Mouse (Mus musculus) MEL (cell line): ENCODE data around the gene Ift81. TPM values are rescaled to one million over a fixed set of nuclear protein-coding genes. Genes with fewer than 3 reads are reported as not detected.

Experiments
- DNase-seq: peaks from one replicate; pipeline ENCODE4 v3.0.0; 2011; ENCODE audit warnings: low read depth, low spot score
- H3K27ac ChIP-seq: 2 replicates; pipeline ENCODE4 v1.5.1; 2012; ENCODE audit warnings: low read depth, mild to moderate bottlenecking, control low read depth, low read length, moderate library complexity; ENCODE audit not compliant: control insufficient read depth
- H3K27me3 ChIP-seq, 2 experiments: fragments of 150-350 bp in 1 of 2; sonication (generic) in 1 of 2; 2 replicates each; pipeline ENCODE4 v1.6.1; 2012; ENCODE audit warnings: low read length in 2 of 2, mild to moderate bottlenecking in 2 of 2, improper control_type of control experiment in 1 of 2, moderate library complexity in 1 of 2; ENCODE audit not compliant: insufficient read depth in 2 of 2, control insufficient read depth in 1 of 2
- H3K36me3 ChIP-seq, 2 experiments: 2 replicates each; pipeline ENCODE4 v1.6.1; 2012 to 2014; ENCODE audit warnings: low read length in 2 of 2, improper control_type of control experiment in 1 of 2, inconsistent platforms in 1 of 2, mild to moderate bottlenecking in 1 of 2; ENCODE audit not compliant: insufficient read depth in 2 of 2, control insufficient read depth in 1 of 2
- H3K4me1 ChIP-seq, 2 experiments: fragments of 150-350 bp in 1 of 2; sonication (generic) in 1 of 2; 2 replicates each; pipeline ENCODE4 v1.6.1; 2012; ENCODE audit warnings: low read length in 2 of 2, improper control_type of control experiment in 1 of 2, mild to moderate bottlenecking in 1 of 2; ENCODE audit not compliant: insufficient read depth in 2 of 2, control insufficient read depth in 1 of 2
- H3K4me3 ChIP-seq, 2 experiments: fragments of 150-350 bp in 1 of 2; sonication (generic) in 1 of 2; 2 replicates each; pipeline ENCODE4 v1.5.1; 2012; ENCODE audit warnings: low read depth in 2 of 2, low read length in 2 of 2, mild to moderate bottlenecking in 2 of 2, moderate library complexity in 2 of 2, control low read depth in 1 of 2, improper control_type of control experiment in 1 of 2; ENCODE audit not compliant: control insufficient read depth in 1 of 2, insufficient read depth in 1 of 2
- H3K79me2 ChIP-seq: 2 replicates; pipeline ENCODE4 v1.6.1; 2012; ENCODE audit warnings: mild to moderate bottlenecking, low read length, moderate library complexity; ENCODE audit not compliant: control insufficient read depth, poor library complexity, insufficient read depth
- H3K9ac ChIP-seq: 2 replicates; pipeline ENCODE4 v1.6.1; 2012; ENCODE audit warnings: low read depth, mild to moderate bottlenecking, control low read depth, low read length, moderate library complexity; ENCODE audit not compliant: control insufficient read depth, poor library complexity, severe bottlenecking
- H3K9me3 ChIP-seq: fragments of 150-350 bp; sonication (generic); replicated peaks from 2 replicates; pipeline ENCODE4 v1.6.1; 2012; ENCODE audit warnings: mild to moderate bottlenecking, low read length, improper control_type of control experiment, moderate library complexity; ENCODE audit not compliant: insufficient read depth
- CTCF ChIP-seq, 3 experiments: IDR thresholded peaks in 2 of 3; conservative IDR thresholded peaks in 1 of 3; 2 replicates each; pipeline ENCODE4 v1.5.1; 2011 to 2012; ENCODE audit warnings: low read length in 3 of 3, low read depth in 2 of 3, mild to moderate bottlenecking in 2 of 3, improper control_type of control experiment in 1 of 3, inconsistent platforms in 1 of 3, mixed read lengths in 1 of 3, moderate library complexity in 1 of 3; ENCODE audit not compliant: control insufficient read depth in 1 of 3, insufficient read depth in 1 of 3, poor library complexity in 1 of 3, severe bottlenecking in 1 of 3
- ELF1 ChIP-seq: IDR thresholded peaks from 2 replicates; pipeline ENCODE4 v1.6.1; 2014; ENCODE audit warnings: low read depth, mild to moderate bottlenecking, inconsistent platforms, low read length, improper control_type of control experiment, moderate library complexity
- GABPA ChIP-seq: IDR thresholded peaks from 2 replicates; pipeline ENCODE4 v1.6.1; 2012; ENCODE audit warnings: low read depth, mild to moderate bottlenecking, inconsistent platforms, low read length, improper control_type of control experiment, moderate library complexity
- GATA1 ChIP-seq: IDR thresholded peaks from 2 replicates; pipeline ENCODE4 v1.6.1; 2011; ENCODE audit warnings: low read depth, low read length, improper control_type of control experiment
- KAT2A ChIP-seq: conservative IDR thresholded peaks from 2 replicates; pipeline ENCODE4 v1.6.1; 2012; ENCODE audit warnings: low read depth, low read length, improper control_type of control experiment, inconsistent platforms
- MAX ChIP-seq: IDR thresholded peaks from 2 replicates; pipeline ENCODE4 v1.6.1; 2011; ENCODE audit warnings: low read length, improper control_type of control experiment
- MAZ ChIP-seq: IDR thresholded peaks from 2 replicates; pipeline ENCODE4 v1.6.1; 2012; ENCODE audit warnings: low read depth, mild to moderate bottlenecking, inconsistent platforms, low read length, improper control_type of control experiment
- MYB ChIP-seq: IDR thresholded peaks from 2 replicates; pipeline ENCODE4 v1.6.1; 2011; ENCODE audit warnings: mild to moderate bottlenecking, low read depth, low read length, improper control_type of control experiment
- NELFE ChIP-seq: IDR thresholded peaks from 2 replicates; pipeline ENCODE4 v1.6.1; 2011; ENCODE audit warnings: low read depth, low read length, improper control_type of control experiment
- POLR2A ChIP-seq, 2 experiments: IDR thresholded peaks; 2 replicates each; pipeline ENCODE4 v1.6.1; 2011 to 2012; ENCODE audit warnings: low read length in 2 of 2, mild to moderate bottlenecking in 2 of 2, control low read depth in 1 of 2, improper control_type of control experiment in 1 of 2, low read depth in 1 of 2, moderate library complexity in 1 of 2; ENCODE audit not compliant: control insufficient read depth in 1 of 2, insufficient read depth in 1 of 2, poor library complexity in 1 of 2
- POLR2AphosphoS5 ChIP-seq: IDR thresholded peaks from 2 replicates; pipeline ENCODE4 v1.6.1; 2012; ENCODE audit warnings: low read depth, borderline replicate concordance, mild to moderate bottlenecking, inconsistent platforms, low read length, moderate library complexity, mixed read lengths
- RAD21 ChIP-seq: IDR thresholded peaks from 2 replicates; pipeline ENCODE4 v1.6.1; 2011; ENCODE audit warnings: mild to moderate bottlenecking, low read depth, low read length, improper control_type of control experiment
- RCOR1 ChIP-seq: IDR thresholded peaks from 2 replicates; pipeline ENCODE4 v1.6.1; 2012; ENCODE audit warnings: low read depth, mild to moderate bottlenecking, inconsistent platforms, low read length, improper control_type of control experiment
- SMC3 ChIP-seq: IDR thresholded peaks from 2 replicates; pipeline ENCODE4 v1.6.1; 2011; ENCODE audit warnings: low read depth, low read length, improper control_type of control experiment
- TAL1 ChIP-seq: IDR thresholded peaks from 2 replicates; pipeline ENCODE4 v1.6.1; 2012; ENCODE audit warnings: mild to moderate bottlenecking, inconsistent platforms, low read length, moderate library complexity, mixed read lengths
- TBP ChIP-seq: IDR thresholded peaks from 2 replicates; pipeline ENCODE4 v1.8.0; 2011; ENCODE audit warnings: low read depth, low read length, improper control_type of control experiment
- UBTF ChIP-seq: IDR thresholded peaks from 2 replicates; pipeline ENCODE4 v1.6.1; 2012; ENCODE audit warnings: low read depth, mild to moderate bottlenecking, inconsistent platforms, low read length, improper control_type of control experiment, moderate library complexity, borderline replicate concordance; ENCODE audit not compliant: insufficient read depth
- ZC3H11A ChIP-seq: IDR thresholded peaks from 2 replicates; pipeline ENCODE4 v1.6.1; 2012; ENCODE audit warnings: low read depth, mild to moderate bottlenecking, inconsistent platforms, low read length, improper control_type of control experiment
- ZMIZ1 ChIP-seq: IDR thresholded peaks from 2 replicates; pipeline ENCODE4 v1.6.1; 2012; ENCODE audit warnings: low read depth, mild to moderate bottlenecking, inconsistent platforms, low read length, improper control_type of control experiment, moderate library complexity
- ZNF384 ChIP-seq: IDR thresholded peaks from 2 replicates; pipeline ENCODE4 v1.6.1; 2012; ENCODE audit warnings: low read depth, mild to moderate bottlenecking, inconsistent platforms, low read length, improper control_type of control experiment
- polyA plus RNA-seq, 2 experiments: library from polyadenylated mRNA; stranded (reverse) in 1 of 2; unstranded in 1 of 2; fragments of >175 nt in 1 of 2; fragments of >200 nt in 1 of 2; gene quantifications; 2 replicates each; pipeline versions ENCODE4 v1.2.1 to v1.2.4; 2012; ENCODE audit warnings: low replicate concordance in 2 of 2, low read depth in 1 of 2; ENCODE audit not compliant: insufficient read length in 2 of 2, insufficient read depth in 1 of 2, missing spikeins in 1 of 2
- total RNA-seq: library from RNA; depleted of rRNA; stranded (reverse); fragments of 300-350 nt; gene quantifications from 2 replicates; pipeline ENCODE4 v1.2.3, GENCODE M21; 2012

Ift81 gene
- total and polyA plus RNA-seq, 3 experiments: 1.5 to 1.9 TPM; not detected in 1

GRCm38 (mm10) chr5:122529316-122529715, 85.0 kb downstream of the Ift81 start:
- H3K36me3 ChIP-seq: no peaks in the 10 kb centered on the region
- TF ChIP-seq POLR2AphosphoS5 (no peak), RAD21 (no peak), MYB (no peak), TAL1 (no peak), GATA1 (no peak), CTCF (IDR thresholded peaks at IDR 0.05 in 2 of 3, conservative IDR thresholded peaks at IDR 0.05 in 1 of 3; ENCODE audit: control insufficient read depth in 1 of 3, insufficient read depth in 1 of 3, low read depth in 2 of 3, low read length in 3 of 3, poor library complexity in 1 of 3, severe bottlenecking in 1 of 3) (no peak), ELF1 (no peak), ZC3H11A (no peak), KAT2A (no peak), GABPA (no peak), NELFE (no peak), TBP (no peak), MAZ (no peak), MAX (no peak)
- no peak for DNase-seq
- no peaks in the 10 kb centered on the region for H3K4me1 ChIP-seq
- H3K27me3 ChIP-seq: no peaks in the 10 kb centered on the region
- no peaks in the 10 kb centered on the region for H3K79me2 ChIP-seq
- H3K4me3 ChIP-seq: no peak overlapping the region
- no peak overlapping the region for H3K9ac ChIP-seq
- H3K27ac ChIP-seq: no peak overlapping the region
- H3K9me3 ChIP-seq: no peaks in the 10 kb centered on the region

GRCm38 (mm10) chr5:122528591-122528990, 85.7 kb downstream of the Ift81 start:
- Histone ChIP-seq H3K9ac (no peak overlapping the region), H3K36me3 (no peaks in the 10 kb centered on the region), H3K4me3 (no peak overlapping the region), H3K4me1 (no peaks in the 10 kb centered on the region), H3K79me2 (no peaks in the 10 kb centered on the region), H3K27me3 (no peaks in the 10 kb centered on the region), H3K27ac (no peak overlapping the region), H3K9me3 (no peaks in the 10 kb centered on the region)
- DNase-seq: no peak
- TF ChIP-seq POLR2A (IDR thresholded peaks at IDR 0.05; ENCODE audit: control insufficient read depth in 1 of 2, insufficient read depth in 1 of 2, low read depth in 1 of 2, low read length in 2 of 2, poor library complexity in 1 of 2): no peak
- no peak for TF ChIP-seq RCOR1
- no peak for TF ChIP-seq SMC3
- no peak for TF ChIP-seq ZNF384
- no peak for TF ChIP-seq CTCF (IDR thresholded peaks at IDR 0.05 in 2 of 3, conservative IDR thresholded peaks at IDR 0.05 in 1 of 3; ENCODE audit: control insufficient read depth in 1 of 3, insufficient read depth in 1 of 3, low read depth in 2 of 3, low read length in 3 of 3, poor library complexity in 1 of 3, severe bottlenecking in 1 of 3)
- TF ChIP-seq ZMIZ1: no peak
- TF ChIP-seq ZC3H11A: no peak
- TF ChIP-seq UBTF: no peak
